Mouse (Mus musculus) testis, adult 2 months (tissue): ENCODE measurements around the gene Oard1.

ENCODE experiments used
- CTCF ChIP-seq: fragments of 200-500 bp; IDR thresholded peaks from 2 replicates; pipeline ENCODE4 v1.5.1; 2012; ENCODE audit warnings: low read depth, mild to moderate bottlenecking, inconsistent platforms, low read length, moderate library complexity; ENCODE audit not compliant: control insufficient read depth, insufficient read depth, insufficient replicate concordance
- POLR2A ChIP-seq: fragments of 200-500 bp; IDR thresholded peaks from 2 replicates; pipeline ENCODE4 v1.6.1; 2012; ENCODE audit warnings: low read depth, mild to moderate bottlenecking, inconsistent platforms, low read length, moderate library complexity; ENCODE audit not compliant: control insufficient read depth

GRCm38 (mm10) chr17:48434479-48434878, 24.7 kb downstream of the Oard1 start:
- TF ChIP-seq POLR2A (no peak), CTCF (no peak)
